Mouse (Mus musculus) midbrain, embryonic 10.5 days (tissue): ENCODE results near the gene B3gnt7. TPM values are rescaled to one million over a fixed set of nuclear protein-coding genes. Genes with fewer than 3 reads are reported as not detected.
A peak's percentile ranks its signal among the peaks of the same experiment; 100 is the strongest.

Experiments
- DNase-seq: peaks from one replicate; pipeline ENCODE4 v3.0.0-alpha.2; 2017; ENCODE audit warnings: low spot score
- H3K27ac ChIP-seq: fragments of 300-500 bp; sonication (generic); replicated peaks from 2 replicates; pipeline ENCODE4 v1.5.1; 2016; ENCODE audit warnings: mild to moderate bottlenecking
- H3K27me3 ChIP-seq: fragments of 300-500 bp; sonication (generic); 2 replicates; pipeline ENCODE4 v1.6.1; 2016; ENCODE audit warnings: low read depth, mild to moderate bottlenecking; ENCODE audit not compliant: poor library complexity, severe bottlenecking
- H3K36me3 ChIP-seq: fragments of 300-500 bp; sonication (generic); 2 replicates; pipeline ENCODE4 v1.6.1; 2016; ENCODE audit warnings: mild to moderate bottlenecking, moderate library complexity
- H3K4me1 ChIP-seq: fragments of 300-500 bp; sonication (generic); 2 replicates; pipeline ENCODE4 v1.6.1; 2016
- H3K4me3 ChIP-seq: fragments of 300-500 bp; sonication (generic); 2 replicates; pipeline ENCODE4 v1.5.1; 2016; ENCODE audit warnings: mild to moderate bottlenecking, moderate library complexity
- H3K9me3 ChIP-seq: fragments of 300-500 bp; sonication (generic); replicated peaks from 2 replicates; pipeline ENCODE4 v1.6.1; 2016; ENCODE audit warnings: mild to moderate bottlenecking
- WGBS: fragments of 180-500 bp; shearing (Covaris S2); methylation state at CpG from one replicate; pipeline ENCODE4 v1.1.7; 2016; 5-methylcytosine and 5-hydroxymethylcytosine counted together
- polyA plus RNA-seq: library from polyadenylated mRNA; unstranded; fragments of >200 nt; fragmentation: Nextera tagmentation; extraction: Ambion mirVana; gene quantifications from 2 replicates; pipeline ENCODE4 v1.2.1, GENCODE M21; 2016

B3gnt7 gene
- polyA plus RNA-seq, 1 experiment from 2014 or later = 4.2 TPM

GRCm38 (mm10) chr1:86284101-86284500 is 18.5 kb upstream of the B3gnt7 start:
- 90% methylated on average over 5 of the region's 5 CpGs for WGBS
- H3K4me3 ChIP-seq = no peak overlapping the region
- no peaks in the 10 kb centered on the region for H3K4me1 ChIP-seq
- no peak overlapping the region for H3K27ac ChIP-seq
- no peak for DNase-seq
- H3K9me3 ChIP-seq = no peaks in the 10 kb centered on the region
- no peaks in the 10 kb centered on the region for H3K27me3 ChIP-seq
- no peaks in the 10 kb centered on the region for H3K36me3 ChIP-seq

DNA sequence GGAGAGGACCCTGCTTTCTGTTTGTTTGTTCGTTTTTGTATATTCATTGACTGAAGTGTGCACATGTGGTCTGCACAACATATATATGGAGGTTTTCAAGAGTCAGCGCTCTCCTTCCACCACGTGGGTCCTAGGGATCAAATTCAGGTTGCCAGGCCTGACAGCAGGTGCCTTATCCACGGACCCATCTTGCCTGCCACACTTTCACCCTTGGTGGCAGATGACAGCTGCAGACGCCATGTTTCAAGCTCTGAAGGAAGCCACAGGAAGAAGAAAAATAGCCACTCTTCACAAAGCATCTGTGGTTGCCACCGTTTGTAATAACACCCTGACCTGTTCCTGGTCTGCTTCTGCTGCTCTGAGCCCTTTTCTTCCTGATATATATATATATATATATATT is 17.3 kb upstream of the B3gnt7 start:
- Histone ChIP-seq H3K4me1 (no peaks in the 10 kb centered on the region), H3K27me3 (no peaks in the 10 kb centered on the region), H3K9me3 (no peaks in the 10 kb centered on the region), H3K27ac (no peak overlapping the region), H3K36me3 (no peaks in the 10 kb centered on the region), H3K4me3 (no peak overlapping the region)
- DNase-seq = no peak
- 82% methylated on average over 6 of the region's 6 CpGs for WGBS

DNA sequence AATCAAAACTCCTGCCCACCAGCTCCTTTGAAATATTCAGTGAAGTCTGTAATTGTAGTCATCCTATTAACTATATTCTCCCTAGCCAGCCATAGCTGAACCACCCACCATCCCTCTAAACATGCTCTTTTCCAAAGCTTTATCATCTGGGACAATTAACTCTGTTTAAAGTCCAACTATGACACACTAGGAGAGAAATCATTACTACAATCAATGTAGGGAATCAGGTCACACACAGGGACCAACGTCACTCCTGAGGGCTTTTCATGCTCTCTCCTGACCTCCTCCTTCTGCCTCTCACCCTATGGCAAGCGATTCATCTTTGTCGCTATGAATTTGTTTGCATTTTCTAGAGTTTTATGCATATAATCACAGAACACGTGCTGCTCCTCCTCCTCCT is 15.2 kb upstream of the B3gnt7 start:
- Histone ChIP-seq H3K27me3 (no peaks in the 10 kb centered on the region), H3K4me3 (no peak overlapping the region), H3K27ac (no peak overlapping the region), H3K4me1 (no peaks in the 10 kb centered on the region), H3K36me3 (no peaks in the 10 kb centered on the region), H3K9me3 (no peaks in the 10 kb centered on the region)
- WGBS = 88% methylated on average over 4 of the region's 4 CpGs
- DNase-seq = no peak

DNA sequence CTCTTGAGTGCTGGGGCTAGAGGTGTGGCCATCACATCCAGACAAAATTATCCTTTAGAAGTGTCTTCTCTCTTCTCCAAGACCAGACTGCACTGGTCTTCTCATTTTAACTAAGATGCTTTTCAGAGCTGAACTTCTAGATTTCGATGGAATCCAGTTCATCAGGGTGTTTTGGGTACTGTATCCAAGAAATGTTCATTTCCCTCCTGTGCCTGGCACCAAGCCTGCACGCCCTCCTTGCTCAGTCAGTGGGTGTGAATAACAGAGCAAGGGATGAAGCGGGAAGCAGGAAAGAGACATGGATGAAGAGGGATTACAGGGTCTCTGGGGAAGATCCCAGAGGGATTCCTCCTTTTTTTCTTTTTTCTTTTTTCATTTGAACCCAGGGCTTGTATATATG is 12.2 kb upstream of the B3gnt7 start:
- 67% methylated on average over 3 of the region's 3 CpGs for WGBS
- H3K4me3 ChIP-seq = no peak overlapping the region
- H3K9me3 ChIP-seq = no peaks in the 10 kb centered on the region
- peaks cover 11% of the 10 kb centered on the region for H3K4me1 ChIP-seq
- H3K36me3 ChIP-seq = no peaks in the 10 kb centered on the region
- no peak for DNase-seq
- H3K27ac ChIP-seq = no peak overlapping the region
- H3K27me3 ChIP-seq = 0 out of 2 replicates have a peak, but pooled peaks cover 7% of the 10 kb centered on the region

- Histone ChIP-seq H3K9me3 (no peaks in the 10 kb centered on the region), H3K27ac (no peak overlapping the region), H3K4me3 (no peak overlapping the region), H3K4me1 (peaks cover 11% of the 10 kb centered on the region), H3K36me3 (no peaks in the 10 kb centered on the region), H3K27me3 (peaks cover 25% of the 10 kb centered on the region)
- no peak for DNase-seq
- 88% methylated on average over 3 of the region's 3 CpGs for WGBS
Observed at GRCm38 (mm10) chr1:86293091-86293490, 9.5 kb upstream of the B3gnt7 start.

DNA sequence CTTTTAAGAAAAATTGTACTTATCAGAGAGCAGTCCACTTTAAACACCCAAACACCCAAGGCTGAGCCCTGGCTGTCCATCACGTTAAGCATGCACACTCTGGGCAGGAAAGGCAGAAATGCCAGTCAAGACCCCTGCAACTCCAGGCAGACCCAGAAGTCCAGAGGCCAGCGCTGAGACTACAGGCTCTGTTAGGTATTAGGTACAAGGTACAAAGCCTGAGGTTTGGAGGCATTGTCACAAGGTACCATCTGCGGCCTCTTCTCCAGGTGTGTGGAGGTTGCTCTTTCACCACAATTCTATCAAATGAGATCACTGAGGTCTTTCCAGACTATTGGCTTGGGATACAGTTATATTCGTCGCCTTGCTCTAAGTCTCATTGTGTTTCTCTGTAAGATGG is 8.8 kb upstream of the B3gnt7 start:
- Histone ChIP-seq H3K27ac (no peak overlapping the region), H3K4me3 (no peak overlapping the region)
- WGBS = 89% methylated on average over 5 of the region's 5 CpGs

DNA sequence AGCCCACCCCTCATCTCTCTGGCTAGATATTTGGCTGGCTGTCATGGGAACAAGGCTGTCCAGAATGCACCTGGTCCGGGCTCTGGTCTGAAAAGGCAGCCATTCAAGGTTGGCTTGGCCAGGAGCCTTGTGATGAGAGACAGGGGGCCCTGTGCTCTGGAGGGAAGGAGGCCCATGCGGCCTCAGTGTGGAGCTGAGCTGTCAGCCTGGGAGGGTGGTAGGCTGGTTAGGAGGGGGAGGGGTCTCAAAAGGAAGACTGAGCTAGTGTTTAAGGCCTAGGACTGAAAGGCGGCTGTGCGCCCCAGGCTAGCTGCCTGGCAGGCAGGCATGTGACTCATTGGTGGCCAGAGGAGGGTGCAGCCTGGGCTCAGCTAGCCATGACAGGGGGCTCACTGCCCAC is 8.2 kb upstream of the B3gnt7 start:
- H3K4me1 ChIP-seq = peaks cover 11% of the 10 kb centered on the region
- no peaks in the 10 kb centered on the region for H3K9me3 ChIP-seq
- no peak overlapping the region for H3K4me3 ChIP-seq
- no peak for DNase-seq
- H3K36me3 ChIP-seq = no peaks in the 10 kb centered on the region
- H3K27ac ChIP-seq = peak overlapping the region; percentile 55
- WGBS = 14% methylated on average over 4 of the region's 4 CpGs
- H3K27me3 ChIP-seq = peaks cover 28% of the 10 kb centered on the region

More for the DNA sequence above, 8.8 kb upstream of the B3gnt7 start:
- Histone ChIP-seq H3K4me1 (peaks cover 11% of the 10 kb centered on the region), H3K27me3 (peaks cover 25% of the 10 kb centered on the region), H3K36me3 (no peaks in the 10 kb centered on the region), H3K9me3 (no peaks in the 10 kb centered on the region)
- no peak for DNase-seq

- H3K27ac ChIP-seq = no peak overlapping the region
- 34% methylated on average over 2 of the region's 2 CpGs for WGBS
- H3K36me3 ChIP-seq = no peaks in the 10 kb centered on the region
- peaks cover 75% of the 10 kb centered on the region for H3K27me3 ChIP-seq
- peaks cover 30% of the 10 kb centered on the region for H3K4me1 ChIP-seq
- DNase-seq = no peak
- no peaks in the 10 kb centered on the region for H3K9me3 ChIP-seq
- H3K4me3 ChIP-seq = no peak overlapping the region
Observed at GRCm38 (mm10) chr1:86300093-86300492, 2.5 kb upstream of the B3gnt7 start.

- H3K27ac ChIP-seq = no peak overlapping the region
- no peaks in the 10 kb centered on the region; the same call in 1 of the 2 replicates for H3K36me3 ChIP-seq
- H3K4me3 ChIP-seq = no peak overlapping the region
- H3K9me3 ChIP-seq = no peaks in the 10 kb centered on the region
- WGBS = 65% methylated on average over 7 of the region's 7 CpGs
- DNase-seq = no peak
- H3K4me1 ChIP-seq = peaks cover 28% of the 10 kb centered on the region
- peaks cover 80% of the 10 kb centered on the region for H3K27me3 ChIP-seq
Observed at GRCm38 (mm10) chr1:86300731-86301130, 1.9 kb upstream of the B3gnt7 start.

DNA sequence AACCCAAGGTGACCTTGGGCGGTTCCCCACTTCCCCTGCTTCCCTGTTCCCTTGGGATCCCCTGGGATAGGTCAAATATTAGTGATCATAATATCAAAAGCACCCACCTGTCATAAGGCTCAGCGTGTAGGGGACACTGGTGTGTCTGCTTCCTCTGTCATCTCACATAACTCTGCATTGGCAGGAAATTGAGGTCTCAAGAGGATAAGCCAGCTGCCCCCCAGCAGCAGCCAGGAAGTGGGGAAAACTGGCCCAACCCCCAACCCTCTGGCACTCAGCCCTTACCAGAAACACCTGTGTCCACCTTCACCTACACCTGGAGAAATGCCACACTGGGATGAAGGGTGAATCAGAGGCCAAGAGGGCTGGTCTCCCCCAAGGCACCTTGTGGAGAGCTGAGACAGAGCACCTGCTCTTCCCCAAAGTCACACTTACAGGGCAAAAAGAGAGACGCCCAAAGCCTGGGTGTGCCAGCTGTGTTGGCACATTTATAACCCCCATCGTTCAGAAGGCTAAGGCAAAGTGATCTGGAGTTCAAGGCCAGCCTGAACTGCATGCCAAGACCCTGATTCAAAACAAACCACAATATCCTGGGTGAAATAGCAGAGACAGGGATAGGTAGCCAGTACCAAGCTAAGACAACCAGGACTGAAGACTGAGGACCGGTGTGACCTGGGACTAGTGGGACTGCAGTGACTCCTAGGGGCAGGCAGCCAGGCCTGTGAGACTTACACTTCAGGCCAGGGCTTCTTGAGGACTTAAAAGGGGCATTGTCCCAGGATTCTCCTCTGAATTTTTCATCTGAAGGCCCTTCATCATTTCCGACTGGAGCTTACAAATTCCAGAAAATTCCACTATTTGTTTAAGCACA is 1.2 kb upstream of the B3gnt7 start:
- Histone ChIP-seq H3K36me3 (no peaks in the 10 kb centered on the region; the same call in 1 of the 2 replicates), H3K27ac (no peak overlapping the region), H3K9me3 (no peaks in the 10 kb centered on the region), H3K4me1 (peaks cover 28% of the 10 kb centered on the region), H3K4me3 (no peak overlapping the region), H3K27me3 (peaks cover 80% of the 10 kb centered on the region)
- no peak for DNase-seq
- WGBS = 53% methylated on average over 6 of the region's 6 CpGs

- H3K4me3 ChIP-seq = peak overlapping the region; percentile 72
- H3K4me1 ChIP-seq = peaks cover 34% of the 10 kb centered on the region
- peak; percentile 73 for DNase-seq
- under 1% methylated on average over 65 of the region's 65 CpGs for WGBS
- no peaks in the 10 kb centered on the region for H3K9me3 ChIP-seq
- H3K27ac ChIP-seq = peak overlapping the region; percentile 76
- H3K27me3 ChIP-seq = peaks cover 88% of the 10 kb centered on the region
- no peaks in the 10 kb centered on the region; the same call in 1 of the 2 replicates for H3K36me3 ChIP-seq
Observed at GRCm38 (mm10) chr1:86303063-86303872, 636 bp downstream of the B3gnt7 start.

- H3K9me3 ChIP-seq = no peaks in the 10 kb centered on the region
- H3K27ac ChIP-seq = peak overlapping the region; percentile 76
- H3K27me3 ChIP-seq = peaks cover 88% of the 10 kb centered on the region
- WGBS = 2% methylated on average over 16 of the region's 16 CpGs
- peaks cover 40% of the 10 kb centered on the region for H3K4me1 ChIP-seq
- peak overlapping the region; percentile 72 for H3K4me3 ChIP-seq
- no peak for DNase-seq
- no peaks in the 10 kb centered on the region; the same call in 1 of the 2 replicates for H3K36me3 ChIP-seq
Observed at GRCm38 (mm10) chr1:86303873-86304250, 1.2 kb downstream of the B3gnt7 start.

GRCm38 (mm10) chr1:86306686-86307085 is 4.1 kb downstream of the B3gnt7 start:
- H3K36me3 ChIP-seq = no peaks in the 10 kb centered on the region; the same call in 1 of the 2 replicates
- H3K27ac ChIP-seq = no peak overlapping the region
- WGBS = 84% methylated on average over 3 of the region's 3 CpGs
- H3K4me3 ChIP-seq = no peak overlapping the region
- no peak for DNase-seq
- H3K4me1 ChIP-seq = peaks cover 55% of the 10 kb centered on the region
- peaks cover 66% of the 10 kb centered on the region for H3K27me3 ChIP-seq
- H3K9me3 ChIP-seq = no peaks in the 10 kb centered on the region
